Mouse (Mus musculus) kidney, adult 11 months (tissue): ENCODE measurements around the gene Anapc10.
A peak's percentile ranks its signal among the peaks of the same experiment; 100 is the strongest.
"Not testable (repeated sequence)": the region's sequence is repeated elsewhere in the genome, so short reads cannot be mapped to it uniquely, and the experiment has no call there.

Source experiments
- DNase-seq: peaks from one replicate; pipeline ENCODE4 v3.0.0; 2022

The Anapc10 gene

DNA sequence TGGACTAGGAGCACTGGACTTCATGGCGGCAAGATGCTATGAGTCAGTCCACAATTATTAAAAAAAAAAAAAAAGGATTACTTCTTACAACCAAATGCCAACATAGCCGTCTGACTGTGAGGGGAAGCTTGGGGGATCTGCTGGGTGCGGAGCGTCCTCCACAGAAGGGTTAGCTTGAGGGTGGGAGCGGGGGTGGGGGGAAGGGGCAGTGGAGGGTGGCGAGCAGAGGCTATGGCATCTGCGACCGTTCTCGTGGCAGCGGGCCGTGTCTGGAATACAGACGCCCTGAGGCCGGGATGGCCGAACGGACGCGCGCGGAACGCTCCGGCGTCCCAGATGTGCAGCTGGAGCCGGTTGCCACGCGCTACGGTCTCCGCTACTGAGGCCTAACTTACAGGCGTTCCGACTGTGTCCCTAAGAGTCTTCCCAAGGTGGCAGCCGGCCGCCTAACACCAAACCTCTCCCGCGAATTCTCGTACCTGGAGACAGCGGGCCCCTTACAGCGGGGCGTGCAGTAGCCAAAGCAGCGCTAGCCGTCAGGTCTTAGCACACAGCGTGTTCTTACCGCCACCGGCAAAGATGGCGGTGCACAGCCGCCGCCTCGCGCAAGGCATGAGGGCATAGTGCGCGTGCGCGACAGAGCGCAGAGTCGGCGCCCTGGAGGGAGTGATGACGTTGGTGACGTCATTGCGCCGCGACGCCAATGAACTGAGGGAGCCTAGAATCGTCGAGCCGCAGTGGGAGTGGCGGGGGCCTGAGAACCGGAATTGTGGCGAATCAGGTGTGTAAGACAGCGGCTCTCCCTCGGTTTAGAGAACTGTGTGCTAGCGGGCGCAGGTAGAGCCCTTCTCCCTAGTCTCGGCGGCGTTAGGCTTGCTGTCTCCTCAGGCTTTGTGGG is at the start of gene Anapc10, which contains the start of gene Abce1:
Anapc10 (plus strand) TSS at position 757 of the 898 bp plus-strand sequence.
Abce1 (minus strand) TSS at position 677 of the 898 bp plus-strand sequence.
- DNase-seq: peak; percentile 97

DNA sequence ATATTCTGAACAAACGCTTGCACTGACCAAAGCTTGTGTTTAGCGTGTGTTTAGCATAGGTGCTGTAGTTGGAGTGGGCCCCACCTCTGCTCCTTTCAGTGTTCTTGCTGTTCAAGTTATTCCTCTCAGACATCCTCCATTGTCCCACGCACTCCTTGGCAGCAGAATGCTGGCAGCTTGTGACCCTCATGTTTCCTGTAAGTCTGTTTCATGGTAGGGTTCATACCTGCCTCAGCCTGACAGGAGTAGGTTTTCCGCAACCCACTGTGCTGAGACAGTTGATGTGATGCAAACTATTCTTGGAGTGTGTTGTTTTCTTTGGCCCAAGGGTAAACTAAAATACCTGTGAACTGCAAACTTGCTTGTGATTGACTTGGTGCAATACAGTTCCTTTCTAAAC is 35.2 kb upstream of the Anapc10 start:
- DNase-seq: no peak

DNA sequence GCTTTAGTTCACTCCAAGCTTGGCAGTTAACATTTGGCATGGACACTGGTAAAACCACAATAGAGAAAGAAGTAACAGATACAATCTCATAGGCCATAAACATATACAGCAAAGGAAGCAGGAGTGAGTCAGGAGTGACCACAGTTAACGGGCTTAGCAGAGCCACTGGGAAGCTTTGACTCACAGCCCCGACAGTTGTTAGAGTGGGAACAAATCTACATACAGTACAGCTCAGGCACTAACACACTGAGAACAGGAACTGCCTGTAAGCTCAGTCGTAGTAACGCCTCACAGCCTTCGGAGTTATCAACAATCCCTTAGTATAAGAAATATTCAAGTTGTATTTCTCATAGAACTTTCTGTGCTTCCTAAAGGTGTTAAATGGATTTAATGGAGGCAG is 32.6 kb upstream of the Anapc10 start:
- no peak for DNase-seq

GRCm38 (mm10) chr8:79680083-79680482 is 31.5 kb upstream of the Anapc10 start:
- DNase-seq: not testable (repeated sequence)

DNA sequence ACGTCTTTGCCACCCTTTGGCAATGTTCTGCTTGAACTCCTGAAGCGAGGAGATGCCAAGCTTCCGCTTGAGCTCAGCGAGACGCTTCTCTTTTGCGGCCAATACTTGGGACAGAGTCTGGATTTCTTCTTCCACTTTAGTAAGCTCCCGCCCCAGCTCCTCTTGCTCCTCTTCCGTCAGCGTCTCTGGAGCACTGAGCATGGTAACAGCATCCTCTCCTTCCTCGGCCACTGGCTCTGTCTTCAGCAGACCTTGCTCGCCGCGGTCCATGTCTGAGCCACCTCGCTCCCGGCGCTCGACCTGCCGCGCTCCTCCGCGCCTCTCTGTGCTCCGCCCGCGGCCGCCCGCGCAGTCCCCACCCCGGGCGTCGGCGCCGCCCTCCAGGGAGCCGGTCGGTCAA is 31.1 kb upstream of the Anapc10 start:
- no peak for DNase-seq

DNA sequence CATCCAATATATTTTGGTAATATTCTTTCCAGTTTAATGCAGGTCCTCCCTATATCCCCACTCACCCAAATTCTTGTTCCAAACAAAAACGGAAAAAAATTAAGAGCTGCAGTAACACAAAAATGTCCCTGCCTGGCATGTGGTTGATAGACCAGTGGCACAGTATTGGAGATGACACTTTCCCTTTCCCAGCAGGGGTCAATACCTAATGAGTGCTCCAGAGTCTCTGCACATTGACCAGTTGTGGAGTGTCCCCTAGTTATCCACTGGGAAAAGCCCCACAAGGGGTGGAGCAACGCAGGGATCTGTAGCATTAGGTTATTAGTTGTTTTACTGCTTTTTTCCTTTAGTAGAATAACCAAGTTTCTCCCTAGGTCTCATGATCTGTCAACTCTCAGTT is 30.7 kb upstream of the Anapc10 start:
- DNase-seq: no peak

DNA sequence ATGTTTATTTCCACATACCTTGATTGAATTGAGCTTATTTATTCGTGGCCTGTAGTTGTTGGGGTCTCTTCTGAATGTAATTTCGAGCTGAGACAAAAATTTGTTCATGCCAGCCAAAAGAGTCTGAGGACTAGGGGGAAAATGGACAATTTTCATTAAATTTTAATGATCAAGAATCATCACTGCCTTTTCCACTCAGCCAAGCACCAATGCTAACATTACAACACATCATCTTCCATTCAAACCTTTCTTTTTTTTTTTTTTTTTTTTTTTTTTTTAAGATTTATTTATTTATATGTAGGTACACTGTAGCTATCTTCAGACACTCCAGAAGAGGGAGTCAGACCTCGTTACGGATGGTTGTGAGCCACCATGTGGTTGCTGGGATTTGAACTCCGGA is 25.7 kb upstream of the Anapc10 start:
- DNase-seq: not testable (repeated sequence)

DNA sequence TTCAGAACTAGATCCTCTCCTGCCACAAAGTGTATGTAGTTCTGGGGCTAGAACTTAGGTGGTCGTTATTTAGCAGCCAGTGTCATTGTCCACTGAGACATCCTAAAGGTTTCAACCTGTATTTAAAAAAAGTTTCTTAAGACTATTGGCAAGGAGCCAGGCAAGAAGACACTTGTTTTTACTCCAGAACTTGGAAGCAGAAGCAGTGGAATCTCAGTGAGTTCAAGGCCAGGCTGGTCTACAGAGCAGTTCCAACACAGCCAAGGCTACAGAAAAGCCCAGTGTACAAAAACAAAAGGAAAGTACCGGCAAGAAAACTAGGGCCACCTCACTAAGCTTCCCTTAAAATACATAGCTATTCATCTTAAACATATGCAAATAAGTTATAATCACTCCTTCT is 19.1 kb upstream of the Anapc10 start:
- DNase-seq: no peak

GRCm38 (mm10) chr8:79706687-79707086 is 4.9 kb upstream of the Anapc10 start:
- DNase-seq: no peak

- DNase-seq: no peak
These were observed 1.1 kb downstream of the Anapc10 start for GRCm38 (mm10) chr8:79712676-79713075.

GRCm38 (mm10) chr8:79721537-79721936 is 9.9 kb downstream of the Anapc10 start:
- DNase-seq: no peak

- DNase-seq: no peak
These were observed 11.7 kb downstream of the Anapc10 start for GRCm38 (mm10) chr8:79723308-79723707.

DNA sequence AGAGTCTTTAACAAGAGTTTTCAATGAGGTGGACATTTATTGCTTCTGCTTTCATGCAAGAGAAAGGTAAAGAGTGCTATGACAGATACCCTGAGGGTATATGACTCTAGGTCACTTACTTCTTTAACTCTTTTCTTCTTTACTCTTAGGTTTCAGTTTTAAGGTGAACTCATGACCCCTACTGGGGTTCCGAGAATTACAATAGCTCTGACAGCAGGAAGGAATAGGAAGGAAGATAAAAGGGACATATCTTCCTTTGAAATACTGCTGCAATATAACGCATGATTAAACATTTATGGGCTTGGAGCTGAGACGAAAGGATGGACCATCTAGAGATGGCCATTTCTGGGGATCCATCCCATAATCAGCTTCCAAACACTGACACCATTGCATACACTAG is 13.0 kb downstream of the Anapc10 start:
- no peak for DNase-seq

DNA sequence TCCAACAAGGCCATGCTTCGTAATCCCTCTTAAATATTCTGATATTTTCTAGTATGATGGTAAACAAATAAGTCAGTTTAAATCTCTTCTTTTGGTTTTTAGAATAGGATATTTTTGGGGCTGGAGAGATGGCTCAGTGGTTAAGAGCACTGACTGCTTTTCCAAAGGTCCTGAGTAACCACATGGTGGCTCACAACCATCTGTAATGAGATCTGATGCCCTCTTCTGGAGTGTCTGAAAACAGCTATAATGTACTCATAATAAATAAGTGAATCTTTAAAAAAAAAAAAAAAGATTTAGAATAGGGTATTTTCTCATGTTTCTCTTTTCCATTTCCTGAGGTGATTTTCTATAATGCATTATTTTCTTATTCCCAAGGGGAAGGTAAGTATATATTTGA is 16.3 kb downstream of the Anapc10 start:
- no peak for DNase-seq

- no peak for DNase-seq
These were observed 22.7 kb downstream of the Anapc10 start for GRCm38 (mm10) chr8:79734304-79734703.

GRCm38 (mm10) chr8:79748171-79748570 is 36.6 kb downstream of the Anapc10 start:
- DNase-seq: no peak

GRCm38 (mm10) chr8:79748591-79748990 is 37.0 kb downstream of the Anapc10 start:
- DNase-seq: no peak

GRCm38 (mm10) chr8:79750305-79750704 is 38.7 kb downstream of the Anapc10 start:
- no peak for DNase-seq

DNA sequence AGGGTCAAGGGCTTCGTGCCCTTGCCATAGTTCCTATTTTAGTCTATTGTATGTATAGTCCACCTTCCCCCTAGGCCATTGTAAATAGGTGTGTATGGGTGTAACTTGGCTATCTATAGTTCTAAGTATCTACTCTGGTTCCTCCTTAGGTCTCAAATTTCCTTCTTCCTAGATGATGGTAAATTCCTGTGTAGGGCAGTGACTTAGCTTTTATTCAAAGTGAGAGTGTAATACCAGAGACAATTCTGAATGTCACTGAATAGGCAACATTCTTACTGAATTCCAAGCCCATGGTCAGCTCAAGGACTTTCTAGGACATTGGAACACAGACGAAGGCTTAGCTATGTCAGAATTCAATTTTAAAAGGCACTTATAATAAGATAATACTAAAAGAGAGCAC is 83.3 kb downstream of the Anapc10 start:
- not testable (repeated sequence) for DNase-seq

DNA sequence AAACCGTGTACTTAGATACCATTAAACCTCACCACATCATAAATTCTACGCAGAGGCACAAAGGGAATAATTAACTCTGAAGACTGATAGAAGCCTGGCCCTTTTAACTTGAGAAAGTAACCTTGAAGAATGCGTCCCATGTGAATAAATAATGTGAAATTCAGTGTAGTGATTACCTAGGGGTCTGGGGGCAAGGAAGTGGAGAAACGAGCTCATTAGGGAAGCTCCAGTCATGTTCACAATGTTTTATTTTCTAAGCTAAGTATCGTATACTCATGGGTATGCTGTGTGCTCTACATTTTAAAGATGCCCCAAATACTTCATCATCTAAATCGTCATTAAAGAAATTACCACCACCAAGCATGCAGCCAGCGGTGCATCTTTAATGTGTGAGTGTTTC is 85.1 kb downstream of the Anapc10 start:
- DNase-seq: no peak

DNA sequence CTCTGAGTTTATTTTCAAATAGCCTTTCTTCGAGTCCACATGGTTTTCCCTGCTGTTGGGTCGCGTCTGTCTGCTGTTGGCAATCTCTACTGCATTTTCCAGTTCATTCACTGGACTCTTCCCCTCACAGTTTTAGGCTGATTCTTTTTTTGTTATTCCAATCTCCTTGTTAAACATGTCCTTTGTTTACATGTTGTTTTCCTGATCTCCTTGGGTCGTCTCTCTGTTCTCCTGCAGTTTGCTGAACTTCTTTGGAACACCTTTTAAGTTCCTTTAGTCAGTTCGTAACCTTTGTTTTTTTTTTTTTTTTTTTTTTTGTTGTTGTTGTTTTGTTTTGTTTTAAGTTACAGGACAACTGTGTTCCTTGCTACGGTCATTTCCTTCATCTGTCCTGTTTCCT is 92.9 kb downstream of the Anapc10 start:
- no peak for DNase-seq

DNA sequence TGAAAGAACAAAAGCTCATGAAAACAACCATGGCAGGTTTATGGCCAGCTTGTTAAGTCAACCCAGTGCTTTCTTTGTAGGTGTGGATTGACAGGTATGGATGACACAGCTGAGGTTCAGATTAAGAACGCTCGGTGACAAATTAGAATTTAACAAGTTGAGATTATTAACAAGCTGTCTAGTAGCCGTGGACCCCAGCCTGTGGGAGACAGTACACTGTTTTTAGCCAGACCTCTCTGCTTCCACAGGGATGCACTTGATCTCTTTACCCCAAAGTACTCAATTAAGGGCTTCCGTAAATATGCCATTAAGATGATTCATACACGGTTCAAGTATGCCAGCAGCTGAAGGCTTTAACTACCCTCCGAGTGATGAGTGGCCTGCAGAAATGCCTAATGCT is 95.4 kb downstream of the Anapc10 start:
- DNase-seq: no peak

DNA sequence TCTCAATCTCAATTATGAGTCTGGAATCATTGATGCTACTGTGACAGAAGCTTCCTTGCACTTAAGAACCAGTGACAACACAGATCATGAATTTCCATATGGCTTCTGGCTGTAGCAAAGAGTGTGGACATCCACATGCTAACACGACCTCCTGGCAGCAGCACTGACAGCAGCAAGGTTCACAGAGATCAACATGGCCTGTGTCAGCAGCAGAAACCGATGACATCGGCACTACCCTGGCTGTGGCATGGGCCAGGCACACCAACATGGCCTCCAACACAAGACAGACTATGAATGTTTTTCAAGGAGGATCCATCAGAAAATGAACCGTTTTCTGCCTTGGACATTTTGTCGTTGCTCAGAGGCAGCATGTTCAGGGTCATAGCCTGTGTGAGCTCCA is 114.9 kb downstream of the Anapc10 start:
- no peak for DNase-seq
